Mouse (Mus musculus) C2C12 (cell line): ENCODE results near the gene Slc25a39. TPM values are rescaled to one million over a fixed set of nuclear protein-coding genes. Genes with fewer than 3 reads are reported as not detected.

Experiments used
- H3K27me3 ChIP-seq: one replicate; pipeline ENCODE4 v1.6.1; 2011; ENCODE audit not compliant: control insufficient read depth, insufficient read depth, insufficient read length
- H3K36me3 ChIP-seq: one replicate; pipeline ENCODE4 v1.6.1; 2011; ENCODE audit not compliant: control insufficient read depth, insufficient read depth
- H3K4me3 ChIP-seq: one replicate; pipeline ENCODE4 v1.5.1; 2011; ENCODE audit warnings: mild to moderate bottlenecking, control low read depth; ENCODE audit not compliant: poor library complexity, insufficient read depth, severe bottlenecking
- H3K79me2 ChIP-seq: one replicate; pipeline ENCODE4 v1.6.1; 2011; ENCODE audit not compliant: control insufficient read depth, insufficient read depth
- H3K79me3 ChIP-seq: one replicate; pipeline ENCODE4 v1.6.1; 2011; ENCODE audit warnings: low read depth, control low read depth
- H3ac ChIP-seq: one replicate; pipeline ENCODE3; 2011; ENCODE audit warnings: low read depth; ENCODE audit not compliant: control insufficient read depth, insufficient read length
- CEBPB ChIP-seq: IDR thresholded peaks from one replicate; pipeline ENCODE4 v1.6.1; 2011; ENCODE audit warnings: low read depth, mild to moderate bottlenecking, control low read depth, moderate library complexity
- CTCF ChIP-seq: IDR thresholded peaks from one replicate; pipeline ENCODE4 v1.5.1; 2011; ENCODE audit not compliant: control insufficient read depth, insufficient read depth, insufficient read length
- FOSL1 ChIP-seq: IDR thresholded peaks from one replicate; pipeline ENCODE4 v1.8.0; 2011; ENCODE audit warnings: mild to moderate bottlenecking, low read length; ENCODE audit not compliant: poor library complexity, insufficient read depth, severe bottlenecking
- MAX ChIP-seq: IDR thresholded peaks from one replicate; pipeline ENCODE4 v1.6.1; 2011; ENCODE audit warnings: mild to moderate bottlenecking, control low read depth
- MYOD1 ChIP-seq: IDR thresholded peaks from one replicate; pipeline ENCODE4 v1.6.1; 2011; ENCODE audit warnings: low read depth; ENCODE audit not compliant: control insufficient read depth, insufficient read length
- MYOG ChIP-seq: IDR thresholded peaks from one replicate; pipeline ENCODE4 v1.6.1; 2011; ENCODE audit not compliant: control insufficient read depth, insufficient read length; ENCODE audit errors: extremely low read depth
- USF1 ChIP-seq: IDR thresholded peaks from one replicate; pipeline ENCODE4 v1.6.1; 2011; ENCODE audit warnings: low read depth, mild to moderate bottlenecking, control low read depth, moderate library complexity
- polyA plus RNA-seq: library from polyadenylated mRNA; unstranded; fragments of >200 nt; fragmentation: generic; extraction: Trizol; gene quantifications from one replicate; pipeline ENCODE4 v1.2.1, GENCODE M21; 2012; ENCODE audit warnings: missing spikeins

Slc25a39 gene
- polyA plus RNA-seq, 1 experiment: 174 TPM

GRCm38 (mm10) chr11:102438212-102439092, 30.7 kb upstream of the Slc25a39 start:
- H3K79me2 ChIP-seq: no peaks in the 10 kb centered on the region
- peaks cover 24% of the 10 kb centered on the region for H3K36me3 ChIP-seq
- no peaks in the 10 kb centered on the region for H3K79me3 ChIP-seq
- H3K4me3 ChIP-seq: no peak overlapping the region
- no peak overlapping the region for H3ac ChIP-seq
- H3K27me3 ChIP-seq: no peaks in the 10 kb centered on the region
- TF ChIP-seq MAX: no peak
- peak; percentile 38 for TF ChIP-seq CTCF

GRCm38 (mm10) chr11:102437120-102438061, 29.6 kb upstream of the Slc25a39 start:
- H3K4me3 ChIP-seq: no peak overlapping the region
- H3K36me3 ChIP-seq: peaks cover 24% of the 10 kb centered on the region

GRCm38 (mm10) chr11:102436471-102436790, 28.7 kb upstream of the Slc25a39 start:
- peaks cover 24% of the 10 kb centered on the region for H3K36me3 ChIP-seq
- TF ChIP-seq FOSL1 (peak; percentile 18), CEBPB (no peak)
- no peaks in the 10 kb centered on the region for H3K79me2 ChIP-seq
- no peaks in the 10 kb centered on the region for H3K27me3 ChIP-seq
- no peaks in the 10 kb centered on the region for H3K79me3 ChIP-seq
- no peak overlapping the region for H3K4me3 ChIP-seq
- no peak overlapping the region for H3ac ChIP-seq

More at GRCm38 (mm10) chr11:102437120-102438061, 29.6 kb upstream of the Slc25a39 start:
- H3K79me2 ChIP-seq: no peaks in the 10 kb centered on the region
- H3K79me3 ChIP-seq: no peaks in the 10 kb centered on the region
- H3ac ChIP-seq: peak overlapping the region; percentile 33
- TF ChIP-seq MYOD1 (no peak), MAX (no peak)
- H3K27me3 ChIP-seq: no peaks in the 10 kb centered on the region

DNA sequence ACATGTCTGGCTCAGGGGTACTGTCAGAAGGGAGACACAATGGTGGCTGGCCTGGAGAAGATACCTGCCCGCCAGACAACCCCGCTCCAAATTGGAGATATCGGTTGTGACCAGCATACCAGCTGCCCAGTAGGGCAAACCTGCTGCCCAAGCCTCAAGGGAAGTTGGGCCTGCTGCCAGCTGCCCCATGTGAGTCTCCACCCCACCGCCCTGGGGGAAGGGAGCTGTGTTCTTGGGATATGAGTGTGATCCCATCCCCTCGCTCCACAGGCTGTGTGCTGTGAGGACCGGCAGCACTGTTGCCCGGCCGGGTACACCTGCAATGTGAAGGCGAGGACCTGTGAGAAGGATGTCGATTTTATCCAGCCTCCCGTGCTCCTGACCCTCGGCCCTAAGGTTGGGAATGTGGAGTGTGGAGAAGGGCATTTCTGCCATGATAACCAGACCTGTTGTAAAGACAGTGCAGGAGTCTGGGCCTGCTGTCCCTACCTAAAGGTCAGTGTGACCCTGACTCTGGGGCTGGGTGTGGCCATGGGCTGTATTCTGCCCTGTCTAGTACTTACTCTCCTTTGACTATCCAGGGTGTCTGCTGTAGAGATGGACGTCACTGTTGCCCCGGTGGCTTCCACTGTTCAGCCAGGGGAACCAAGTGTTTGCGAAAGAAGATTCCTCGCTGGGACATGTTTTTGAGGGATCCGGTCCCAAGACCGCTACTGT, 28.2 kb upstream of the Slc25a39 start:
- Histone ChIP-seq H3K27me3 (no peaks in the 10 kb centered on the region), H3K79me2 (peaks cover 5% of the 10 kb centered on the region), H3K79me3 (no peaks in the 10 kb centered on the region), H3ac (no peak overlapping the region), H3K4me3 (no peak overlapping the region), H3K36me3 (peaks cover 24% of the 10 kb centered on the region)
- TF ChIP-seq MYOG (no peak), FOSL1 (no peak), CEBPB (no peak), USF1 (no peak), MYOD1 (no peak), CTCF (no peak), MAX (no peak)

- peaks cover 24% of the 10 kb centered on the region for H3K36me3 ChIP-seq
- no peaks in the 10 kb centered on the region for H3K79me3 ChIP-seq
- H3K27me3 ChIP-seq: no peaks in the 10 kb centered on the region
- H3ac ChIP-seq: no peak overlapping the region
- H3K4me3 ChIP-seq: no peak overlapping the region
- H3K79me2 ChIP-seq: peaks cover 8% of the 10 kb centered on the region
- TF ChIP-seq CTCF (no peak), MYOG (no peak), MAX (no peak), FOSL1 (no peak), CEBPB (no peak), MYOD1 (no peak), USF1 (no peak)
These were observed 27.3 kb upstream of the Slc25a39 start for GRCm38 (mm10) chr11:102434816-102435705.
